Mouse (Mus musculus): ENCODE results near the gene Tmem11. TPM values are rescaled to one million over a fixed set of nuclear protein-coding genes. Genes with fewer than 3 reads are reported as not detected.
"Not testable (repeated sequence)": the region's sequence is repeated elsewhere in the genome, so short reads cannot be mapped to it uniquely, and the experiment has no call there.

Tmem11 gene
- polyA plus RNA-seq, 2 experiments from 2014 or later, result 27.9 to 28.2 TPM

DNA sequence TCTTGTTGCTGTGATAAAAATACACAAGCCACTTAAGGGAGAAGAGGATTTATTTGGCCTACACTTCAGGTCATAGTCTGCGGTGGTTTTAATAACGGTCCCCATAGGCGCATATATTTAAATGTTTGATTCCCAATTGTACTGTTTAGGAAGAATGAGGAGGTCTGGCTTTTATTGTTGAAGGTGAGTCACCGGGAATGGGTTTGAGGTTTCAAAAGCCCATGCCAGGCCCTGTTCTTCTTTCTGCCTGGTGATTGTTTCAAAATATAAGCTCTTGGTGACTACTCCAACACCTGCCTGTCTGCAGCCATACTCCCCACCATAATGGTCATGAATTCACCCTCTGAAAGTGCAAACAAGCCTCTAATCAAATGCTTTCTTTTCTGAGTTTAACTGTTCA lies 1.5 kb upstream of the Tmem11 start:
- no peak for ATAC-seq

DNA sequence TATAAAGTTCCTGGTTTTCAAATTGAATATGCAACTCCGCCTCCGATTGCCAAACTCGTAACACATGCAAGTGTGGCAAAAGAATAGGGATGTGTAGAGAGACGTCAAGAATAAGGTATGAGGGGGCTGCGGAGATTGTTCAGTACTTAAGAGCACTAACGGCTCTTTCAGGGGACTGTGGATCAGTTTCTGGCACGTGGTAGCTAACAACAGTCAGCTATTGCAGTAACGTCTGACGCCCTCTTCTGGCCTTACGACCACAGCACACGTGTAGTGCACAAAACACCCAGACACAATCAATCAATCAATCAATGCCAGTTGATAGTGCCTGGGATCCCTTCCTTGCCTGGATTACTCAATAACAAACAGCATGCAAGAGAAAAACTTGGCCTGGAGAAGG lies 351 bp upstream of the Tmem11 start:
- peak; percentile 38 for ATAC-seq

DNA sequence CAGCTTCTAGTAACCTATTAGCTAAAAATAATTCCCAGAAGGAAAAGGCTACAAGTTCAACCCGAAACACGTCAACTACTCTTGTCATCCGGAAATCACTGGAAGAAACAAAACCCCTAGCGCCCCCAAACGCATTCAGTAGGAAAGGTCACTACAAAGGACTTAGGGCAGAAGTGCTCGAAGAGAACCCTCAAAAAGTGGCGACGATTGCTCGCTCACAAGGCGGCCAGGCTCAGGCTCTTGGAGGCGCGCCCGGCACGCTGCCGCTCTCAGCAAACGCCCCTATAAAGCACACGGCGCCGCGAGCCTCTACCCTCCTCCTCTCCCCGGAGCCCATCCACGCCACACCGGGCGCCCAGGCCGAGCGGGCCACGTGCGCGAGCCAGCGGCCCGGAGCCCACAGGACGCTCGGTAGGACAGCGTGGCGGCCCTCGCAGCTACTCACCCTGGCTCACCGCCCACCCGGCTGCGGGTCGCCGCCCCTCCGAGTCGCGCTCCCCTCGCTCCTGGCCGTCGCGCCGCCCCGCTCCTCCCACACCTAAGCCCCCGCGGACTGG lies 938 bp downstream of the Tmem11 start:
- ATAC-seq, result peak; percentile 17

DNA sequence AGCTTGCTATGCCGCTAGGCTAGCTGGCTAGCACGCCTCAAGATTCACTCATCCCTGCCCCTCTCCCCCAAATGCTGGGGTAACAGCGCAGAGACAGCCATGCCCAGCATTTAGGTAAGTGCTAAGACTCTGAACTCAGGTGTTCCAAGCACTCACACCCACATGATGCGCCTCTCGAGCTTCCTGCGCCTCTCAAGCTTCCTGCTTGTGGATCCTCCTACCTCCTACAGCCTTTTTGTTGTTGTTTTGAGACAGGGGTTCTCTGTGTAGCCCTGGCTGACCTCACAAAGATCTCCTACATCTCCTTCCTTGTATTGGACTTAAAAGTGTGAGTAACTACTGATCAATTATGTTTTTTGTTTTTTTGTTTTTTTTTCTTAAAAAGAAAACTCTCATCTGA lies 6.0 kb downstream of the Tmem11 start:
- peak; percentile 57 for ATAC-seq

DNA sequence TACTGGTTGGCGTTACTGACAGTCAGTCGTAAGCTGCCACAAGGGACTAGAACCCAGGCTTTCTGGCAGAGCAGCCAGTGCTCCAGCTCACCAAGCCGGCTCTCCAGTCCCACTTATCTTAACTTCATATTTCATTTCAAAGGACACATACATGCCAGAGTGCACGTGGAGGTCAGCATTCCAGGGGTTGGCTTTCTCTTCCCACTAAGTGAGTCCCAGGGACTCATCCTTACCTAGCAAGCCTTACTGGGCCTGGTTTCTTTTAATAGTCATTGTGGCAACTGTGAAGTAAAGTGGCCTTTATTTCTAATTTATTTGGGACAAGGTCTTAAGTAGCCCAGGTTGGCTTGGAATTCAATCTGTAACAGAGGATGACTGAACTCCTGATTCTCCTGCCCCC lies 7.7 kb downstream of the Tmem11 start:
- ATAC-seq, result no peak

DNA sequence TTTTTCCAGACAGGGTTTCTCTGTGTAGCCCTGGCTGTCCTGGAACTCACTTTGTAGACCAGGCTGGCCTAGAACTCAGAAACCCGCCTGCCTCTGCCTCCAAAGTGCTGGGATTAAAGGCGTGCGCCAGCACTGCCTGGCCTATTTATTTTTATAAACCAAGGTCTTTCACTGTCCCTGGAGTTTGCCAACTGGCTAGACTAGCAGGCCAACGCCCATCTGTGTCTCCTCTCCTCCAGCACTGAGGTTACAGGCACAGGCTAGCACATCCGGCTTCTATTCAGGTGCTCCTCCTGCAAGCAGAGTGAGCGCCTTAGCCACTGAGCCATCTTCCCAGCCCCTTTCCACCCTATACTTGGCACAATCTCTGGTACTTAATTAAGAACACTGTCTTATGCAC lies 9.6 kb downstream of the Tmem11 start:
- ATAC-seq, result not testable (repeated sequence)

DNA sequence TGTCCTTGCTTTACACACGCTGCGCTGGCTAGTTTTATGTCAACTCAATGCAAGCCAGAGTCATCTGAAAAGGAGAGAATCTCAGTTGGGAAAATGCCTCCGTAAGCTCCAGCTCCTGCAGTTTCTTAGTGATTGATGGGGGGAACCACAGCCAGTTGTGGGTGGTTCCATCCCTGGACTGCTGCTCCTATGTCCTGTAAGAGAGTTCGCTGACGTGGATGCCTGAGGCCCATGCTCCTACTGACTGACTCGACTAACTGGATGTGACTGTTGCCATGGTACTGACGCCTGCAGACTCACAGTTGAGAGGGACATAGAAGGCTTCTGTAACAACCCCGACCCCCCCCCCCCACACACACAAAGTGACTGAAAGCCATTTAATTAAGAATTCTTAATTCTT lies 11.2 kb downstream of the Tmem11 start:
- no peak for ATAC-seq

DNA sequence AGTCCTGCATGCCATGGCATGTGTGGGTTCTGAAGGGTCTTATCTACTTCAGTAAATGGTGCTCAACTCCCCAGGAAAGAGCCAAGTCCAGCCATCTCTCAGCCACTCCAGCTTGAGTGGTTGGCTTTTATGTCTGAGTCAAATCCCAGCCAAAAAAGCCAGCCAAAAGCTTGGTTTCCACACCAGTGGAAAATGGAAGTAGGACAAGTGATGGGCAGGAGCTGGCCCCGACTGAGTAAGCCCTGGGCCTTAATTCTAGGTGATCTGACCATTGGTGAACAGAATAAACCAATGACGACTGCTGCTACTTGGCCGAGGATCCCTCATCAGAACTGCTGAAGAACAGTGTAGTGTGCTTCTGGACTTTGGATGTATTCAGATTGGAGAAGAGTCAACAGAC lies 11.6 kb downstream of the Tmem11 start:
- no peak for ATAC-seq

DNA sequence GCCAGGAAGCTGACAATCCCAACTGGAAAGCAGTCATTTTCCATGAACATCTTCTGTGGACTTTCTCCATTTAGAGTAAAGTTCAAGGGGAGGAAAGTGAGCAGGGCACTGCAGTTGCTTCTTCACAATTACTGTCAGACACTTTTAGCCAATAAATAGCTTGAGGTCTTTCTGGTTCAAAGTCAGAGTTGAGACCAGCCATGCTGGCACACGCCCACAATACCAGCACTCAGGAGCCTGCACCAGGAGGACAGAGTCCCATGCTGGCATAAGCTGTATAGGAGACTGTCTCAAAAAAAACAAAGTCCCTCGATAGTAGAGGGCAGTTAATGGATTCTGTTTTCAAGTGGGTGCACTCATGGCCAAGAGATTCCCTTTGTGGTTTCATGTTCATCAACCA lies 13.1 kb downstream of the Tmem11 start:
- no peak for ATAC-seq

DNA sequence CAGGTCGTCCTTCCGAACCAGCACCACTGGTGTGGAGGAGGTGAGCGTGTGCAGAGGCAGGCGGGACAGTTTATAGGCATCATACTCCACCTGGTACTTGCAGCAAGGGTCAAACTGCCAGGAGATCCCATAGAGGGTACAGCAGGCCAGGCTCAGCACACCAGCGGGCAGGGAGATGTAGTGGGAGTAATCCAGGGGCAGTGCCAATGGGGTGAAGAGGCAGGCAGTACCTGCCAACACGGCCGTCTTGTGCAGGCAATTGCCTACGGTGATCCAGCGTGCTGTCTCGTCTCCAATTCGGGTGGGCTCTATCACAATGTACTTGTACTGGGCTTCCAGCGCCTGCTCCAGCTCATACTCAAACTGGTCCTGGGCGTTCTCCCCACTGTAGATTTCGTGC lies 14.2 kb downstream of the Tmem11 start:
- ATAC-seq, result no peak

DNA sequence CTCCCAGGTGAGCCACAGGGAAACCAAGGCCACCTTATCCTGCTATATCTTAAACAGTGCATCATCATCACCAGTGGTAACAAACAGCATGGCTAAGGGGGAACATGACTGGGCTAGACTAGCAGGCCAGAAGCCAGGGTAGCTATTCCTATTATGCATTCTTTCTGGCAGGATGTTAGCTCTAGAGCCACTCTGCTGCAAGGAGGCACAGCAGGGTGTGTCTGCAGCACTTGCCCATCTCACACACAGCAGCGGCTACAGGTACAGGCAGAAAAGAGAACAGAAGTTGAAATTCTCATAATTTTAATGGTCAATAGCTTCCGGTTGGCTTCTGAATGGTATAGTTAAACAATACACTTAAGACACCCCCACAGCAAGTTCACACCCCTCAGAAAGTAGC lies 14.9 kb downstream of the Tmem11 start:
- ATAC-seq, result no peak

DNA sequence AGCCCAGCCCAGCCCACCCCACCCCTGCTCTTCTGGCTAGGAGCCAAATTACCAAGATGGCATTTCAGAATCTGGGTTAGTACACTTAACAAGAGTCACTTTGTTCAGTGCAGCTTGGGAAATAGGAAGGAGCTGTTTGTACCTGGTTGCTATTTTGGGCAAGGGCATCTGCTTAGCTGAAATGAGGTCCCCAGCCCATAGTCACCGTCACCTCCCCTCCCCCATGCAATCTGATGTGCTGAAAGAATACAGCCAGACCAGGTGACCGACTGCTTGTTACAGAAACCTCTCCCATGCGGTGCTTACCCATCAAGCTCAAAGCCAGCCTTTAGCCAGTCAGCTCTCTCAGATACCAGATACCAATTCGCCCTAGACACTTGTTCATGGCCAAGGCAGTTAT lies 15.9 kb downstream of the Tmem11 start:
- no peak for ATAC-seq

DNA sequence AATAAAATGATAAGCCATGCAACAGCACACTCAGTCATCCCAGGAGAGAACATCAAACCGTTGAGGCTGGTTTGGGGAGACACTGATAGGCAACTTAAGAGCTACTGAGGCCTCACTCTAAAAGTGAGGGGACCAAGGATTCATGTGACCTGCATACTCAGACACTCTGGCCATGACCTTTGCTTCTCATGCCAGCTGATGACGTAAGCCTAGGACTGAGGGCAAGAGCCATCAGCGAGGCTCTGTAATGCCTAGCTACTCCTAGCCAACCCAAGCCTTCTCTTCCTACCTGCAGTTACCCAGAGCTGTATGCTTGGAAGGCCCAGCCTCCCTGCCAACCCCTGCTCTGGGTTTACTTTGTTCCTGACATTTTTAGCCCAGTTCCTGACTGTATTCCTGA lies 17.1 kb downstream of the Tmem11 start:
- ATAC-seq, result no peak

DNA sequence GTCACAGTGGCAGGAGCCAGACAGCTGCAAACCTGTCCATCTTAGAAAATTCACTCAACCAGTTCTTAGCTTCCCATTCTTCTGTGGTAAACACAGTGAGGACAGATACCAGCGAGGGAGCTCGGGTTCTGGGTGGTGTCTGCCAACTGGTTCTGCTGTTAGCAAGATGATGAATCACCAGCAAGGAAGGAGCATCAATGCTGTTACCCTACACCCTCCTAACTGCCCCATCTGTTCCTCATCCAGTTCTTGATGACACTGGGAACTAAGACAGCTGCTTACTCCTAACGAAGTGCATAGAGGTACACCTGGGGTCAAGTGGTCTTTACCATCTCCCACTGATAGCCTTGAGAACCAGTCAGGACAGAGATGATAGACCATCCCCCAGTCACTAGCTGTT lies 22.5 kb downstream of the Tmem11 start:
- ATAC-seq, result no peak

DNA sequence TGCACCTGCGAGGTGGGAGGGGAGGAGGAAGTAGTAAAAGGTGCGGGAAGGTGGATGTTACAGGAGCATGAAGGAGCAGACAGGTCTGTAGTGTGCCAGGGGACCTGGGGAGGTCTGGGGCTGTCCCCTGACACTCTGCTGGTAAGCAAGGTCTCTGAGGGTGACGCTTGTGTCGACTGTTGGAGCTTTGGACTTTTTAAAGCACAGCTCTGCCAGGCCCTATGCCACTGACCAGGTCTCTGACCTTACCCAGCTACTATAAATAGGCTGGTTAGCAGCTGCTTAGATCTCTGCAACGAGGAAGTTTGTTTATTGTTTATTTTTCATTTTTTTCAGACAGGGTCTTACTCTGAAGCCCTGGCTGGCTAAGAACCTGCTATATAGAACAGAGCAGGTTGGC lies 33.7 kb downstream of the Tmem11 start:
- no peak for ATAC-seq

DNA sequence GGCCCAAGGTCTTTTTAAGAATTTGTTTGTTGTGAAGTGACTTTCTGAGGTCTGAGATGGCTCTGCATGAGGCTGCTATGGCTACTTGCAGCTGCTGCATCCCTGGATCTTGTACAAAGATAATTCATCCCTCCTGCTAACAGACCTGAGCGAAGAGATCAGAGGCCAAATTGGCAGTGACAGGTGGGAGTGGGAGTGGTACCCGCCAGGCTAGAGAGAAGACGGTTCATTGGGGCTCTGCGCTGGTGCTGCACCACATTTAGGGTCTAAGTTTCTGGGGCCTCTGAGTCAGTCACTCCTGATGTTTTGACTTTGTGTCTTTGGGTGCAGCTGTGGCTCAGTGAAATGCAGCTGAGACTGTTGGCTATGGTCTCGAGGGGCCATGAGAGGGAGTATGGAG lies 35.7 kb downstream of the Tmem11 start:
- ATAC-seq, result no peak

DNA sequence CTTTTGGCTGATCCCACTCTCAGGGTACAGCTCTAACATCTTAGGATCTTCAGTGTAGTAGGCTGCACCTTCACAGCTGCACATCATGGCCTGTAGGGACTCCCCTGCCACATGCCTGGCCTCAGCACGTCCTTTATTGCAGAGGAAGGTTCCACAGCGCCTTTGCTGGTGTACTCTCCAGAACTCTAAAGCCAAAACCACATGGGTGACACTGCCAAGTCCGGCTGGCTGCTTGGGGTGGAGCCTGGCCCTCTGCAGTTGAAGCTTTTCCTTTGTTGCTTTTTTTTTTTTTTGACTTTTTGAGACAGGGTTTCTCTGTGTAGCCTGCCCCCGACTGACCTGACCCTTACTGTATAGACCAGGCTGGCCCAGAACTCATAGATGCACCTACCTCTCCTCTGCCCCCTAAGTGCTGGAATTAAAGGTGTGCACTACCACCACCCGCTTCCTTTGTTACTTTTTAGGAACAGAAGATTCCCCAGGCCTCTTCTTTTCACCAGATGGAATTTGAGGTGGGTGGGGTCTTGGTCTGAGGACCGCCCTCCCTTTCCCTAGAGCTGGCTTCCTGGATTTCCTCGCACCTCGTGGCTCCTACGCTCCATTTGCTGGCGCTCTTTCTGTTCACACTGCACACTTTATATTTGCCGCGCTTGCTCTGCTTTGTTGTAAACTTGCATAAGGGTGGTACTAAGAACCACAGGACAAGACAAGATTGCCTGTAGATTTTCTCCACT lies 37.4 kb downstream of the Tmem11 start:
- no peak for ATAC-seq

DNA sequence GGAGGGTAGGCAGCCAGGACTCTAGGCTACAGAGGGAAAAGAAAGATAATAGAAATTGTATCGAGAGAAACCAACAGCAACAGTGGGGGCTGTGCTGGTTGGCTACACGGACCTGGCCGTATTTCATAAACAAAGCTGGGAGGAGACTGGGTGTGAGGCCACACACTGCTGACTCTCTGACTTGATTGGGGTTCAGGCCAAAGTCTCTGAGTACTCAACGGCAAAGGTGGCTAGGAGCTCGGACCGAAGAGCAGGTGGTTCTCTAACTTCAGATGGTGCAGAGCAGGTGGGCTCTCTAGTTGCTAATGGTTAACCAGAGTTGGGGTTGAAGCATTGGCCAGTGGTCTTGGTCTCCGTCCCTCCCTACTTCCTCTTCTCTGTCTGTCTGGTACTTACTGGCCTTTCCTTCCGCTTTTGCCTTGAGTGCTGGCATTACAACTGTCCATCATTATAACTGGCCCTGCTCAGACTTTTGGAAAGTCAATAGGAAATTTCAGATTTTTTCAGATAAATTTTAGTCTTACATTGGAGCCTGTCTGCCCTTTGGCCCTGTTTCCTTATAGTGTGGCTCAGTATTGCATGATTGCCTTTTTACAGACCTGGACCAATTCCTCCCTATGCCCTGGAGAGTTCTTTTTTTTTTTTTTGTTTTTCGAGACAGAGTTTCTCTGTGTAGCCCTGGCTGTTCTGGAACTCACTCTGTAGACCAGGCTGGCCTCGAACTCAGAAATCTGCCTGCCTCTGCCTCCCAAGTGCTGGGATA lies 41.2 kb downstream of the Tmem11 start:
- no peak for ATAC-seq

DNA sequence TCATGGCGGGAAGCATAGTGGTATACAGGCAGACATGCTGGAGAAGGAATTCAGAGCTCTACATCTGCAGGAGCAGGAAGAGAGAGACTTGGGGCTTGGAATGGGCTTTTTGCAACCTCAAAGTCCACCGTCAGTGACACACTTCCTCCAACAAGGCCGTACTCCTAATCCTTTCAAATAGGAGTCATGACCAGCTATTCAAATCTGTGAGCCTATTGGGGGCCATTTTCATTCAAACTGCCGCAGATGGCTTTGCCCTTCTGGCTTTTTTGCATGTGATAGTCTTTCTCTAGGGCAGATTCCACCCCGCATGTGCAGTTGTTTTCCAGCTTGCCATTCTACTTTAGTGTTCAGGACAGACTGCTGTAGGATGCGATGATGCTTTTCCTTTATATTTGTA lies 42.2 kb downstream of the Tmem11 start:
- no peak for ATAC-seq

DNA sequence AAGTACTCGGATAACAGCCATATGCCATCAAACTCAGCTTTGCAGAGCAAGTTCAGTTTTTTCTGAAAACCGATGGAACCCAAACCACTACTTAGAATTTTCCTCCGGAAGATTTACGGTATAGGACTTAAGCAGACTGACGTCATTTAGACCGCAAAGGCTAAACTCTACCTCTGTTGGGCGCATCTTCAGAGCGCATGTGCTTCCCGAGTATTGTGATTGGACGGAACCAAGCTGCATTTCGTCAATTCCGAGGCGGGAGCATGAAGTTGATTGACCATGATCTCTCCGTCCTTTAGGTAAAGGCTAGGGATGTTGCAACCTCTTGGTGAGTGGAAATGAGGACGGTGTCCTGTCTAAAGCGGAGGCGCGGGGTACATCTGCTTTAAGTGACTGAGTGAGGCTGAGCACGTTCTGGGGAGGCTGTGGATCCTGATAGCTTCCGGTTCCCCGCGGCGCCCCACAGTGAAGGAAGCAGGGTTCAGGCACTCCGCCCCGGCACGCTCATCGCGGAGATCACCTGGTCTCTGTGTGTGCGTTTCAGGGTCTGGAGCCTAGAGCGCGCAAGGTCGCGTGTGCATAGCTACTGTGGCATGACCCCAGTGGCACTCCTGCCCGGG lies 48.5 kb downstream of the Tmem11 start, which contains the start of gene Dhrs7b:
TSS of gene Dhrs7b (plus strand) at position 199 of the 620 bp plus-strand sequence.
- ATAC-seq, result peak; percentile 95

DNA sequence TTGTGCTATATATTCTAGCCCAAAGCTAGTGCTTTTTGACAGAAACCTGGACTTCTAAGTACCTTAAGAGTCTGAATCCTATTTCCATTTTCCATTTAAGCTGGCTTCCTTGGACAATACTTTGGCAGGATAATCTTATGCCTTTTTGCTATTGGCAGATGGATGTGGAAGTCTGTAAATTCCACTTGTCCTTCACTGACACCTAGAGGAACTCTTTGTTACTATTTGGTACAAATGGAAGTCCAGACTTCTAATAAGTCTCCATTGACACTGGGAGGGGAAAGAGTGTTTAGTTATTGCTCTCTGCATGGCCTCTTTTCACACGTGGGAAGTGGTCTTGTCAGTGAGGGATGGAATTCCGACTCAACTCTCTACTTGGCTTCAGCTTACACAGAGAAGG lies 50.2 kb downstream of the Tmem11 start:
- ATAC-seq, result no peak

DNA sequence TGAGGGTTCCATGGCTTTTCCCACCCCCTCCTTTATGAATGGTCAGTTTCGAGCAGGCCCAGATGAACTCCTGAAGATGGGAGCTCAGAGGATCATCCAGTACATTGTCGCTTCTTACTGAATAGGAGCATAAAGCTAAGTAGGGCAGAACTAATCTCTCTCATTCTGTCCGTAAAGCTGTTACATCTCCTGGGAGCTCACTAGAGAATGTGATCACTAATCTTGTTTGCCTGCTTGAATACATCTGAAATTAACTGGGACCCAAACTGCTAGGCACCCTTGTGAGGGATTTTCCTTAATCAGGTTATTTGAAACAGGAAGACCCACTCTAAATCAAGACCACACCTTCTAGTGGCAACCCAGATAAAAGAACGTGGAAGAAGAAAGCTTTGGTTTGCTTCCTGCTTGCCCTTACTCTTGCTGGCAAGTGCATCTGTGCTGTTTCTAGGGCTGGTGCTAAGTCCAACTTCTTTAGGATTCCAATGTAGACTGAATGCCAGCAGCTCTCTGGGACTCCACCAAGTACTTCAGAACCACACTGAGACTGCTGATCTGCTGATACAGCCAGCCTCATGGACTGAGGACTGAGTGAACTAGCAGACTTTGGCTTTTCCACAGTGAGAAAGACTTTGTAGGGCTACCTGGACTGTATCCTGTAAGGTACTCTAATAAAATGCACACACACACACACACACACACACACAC lies 51.7 kb downstream of the Tmem11 start:
- ATAC-seq, result no peak

DNA sequence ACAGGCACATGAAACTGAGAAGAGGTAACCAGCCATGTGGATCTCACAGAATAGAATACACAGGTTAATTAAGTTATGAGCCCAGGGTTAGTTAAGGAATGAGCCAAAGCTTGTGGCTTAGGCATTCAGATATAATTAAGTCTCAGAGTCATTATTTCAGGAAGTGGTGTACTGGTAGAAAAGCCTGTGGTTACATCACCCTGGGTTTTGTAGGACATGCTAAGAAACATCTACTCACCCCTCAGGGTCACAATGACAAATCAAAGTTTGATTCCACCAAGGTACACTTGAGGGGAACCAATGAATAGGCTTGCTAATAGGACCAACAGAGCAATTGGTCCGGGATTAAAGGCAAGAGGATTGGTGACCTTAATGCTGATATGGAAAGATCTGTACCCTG lies 52.4 kb downstream of the Tmem11 start:
- no peak for ATAC-seq
